Mouse (Mus musculus): ENCODE measurements around the gene Tbc1d10b.
"Not testable (repeated sequence)": the region's sequence is repeated elsewhere in the genome, so short reads cannot be mapped to it uniquely, and the experiment has no call there.

Tbc1d10b gene

DNA sequence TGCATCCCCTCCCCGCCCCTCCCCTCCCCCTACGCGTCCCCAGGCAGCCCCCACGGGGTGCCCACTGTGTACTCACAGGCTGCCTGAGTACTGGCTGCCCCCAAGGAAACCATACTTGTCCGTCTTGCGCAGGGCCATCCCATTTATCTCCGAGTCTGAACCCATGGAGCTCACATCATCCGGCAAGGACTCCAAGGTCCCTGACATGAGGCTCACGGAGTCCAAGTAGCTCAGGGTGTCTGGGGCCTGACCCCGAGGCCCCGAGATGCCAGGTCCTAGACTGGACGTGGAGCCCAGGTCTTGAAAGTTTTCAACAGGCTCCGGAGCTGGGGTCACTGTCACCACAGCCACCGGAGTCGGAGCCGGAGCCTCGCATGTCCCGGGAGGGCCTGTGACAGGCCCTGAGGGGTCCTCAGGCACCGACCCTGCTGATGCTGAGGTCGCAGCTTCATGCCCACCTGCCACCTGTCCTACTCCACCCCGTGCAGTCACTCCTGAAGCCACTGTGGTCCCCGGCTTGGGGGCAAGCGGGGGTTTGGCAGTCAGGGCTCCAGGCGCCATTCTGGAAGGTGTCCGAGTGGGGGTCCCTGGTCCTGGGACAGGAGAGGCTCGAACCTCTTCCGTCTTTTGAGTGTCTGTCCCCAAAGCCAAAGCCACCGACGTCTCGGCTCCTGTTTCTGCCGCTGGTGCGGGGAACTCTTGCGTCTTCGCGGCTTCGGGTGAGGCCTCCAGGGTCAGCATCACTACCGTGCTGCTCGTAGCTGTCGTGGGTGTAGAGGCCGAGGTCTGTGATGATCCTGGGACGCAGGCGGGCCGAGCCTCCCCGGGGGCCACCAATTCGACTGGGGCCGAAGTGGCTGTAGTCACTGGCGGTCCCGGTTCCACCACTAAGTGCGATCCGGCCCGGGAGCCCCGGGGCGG lies 634 bp downstream of the Tbc1d10b start:
- no peak for DNase-seq (ENCODE audit: extremely low read depth, low read depth)

DNA sequence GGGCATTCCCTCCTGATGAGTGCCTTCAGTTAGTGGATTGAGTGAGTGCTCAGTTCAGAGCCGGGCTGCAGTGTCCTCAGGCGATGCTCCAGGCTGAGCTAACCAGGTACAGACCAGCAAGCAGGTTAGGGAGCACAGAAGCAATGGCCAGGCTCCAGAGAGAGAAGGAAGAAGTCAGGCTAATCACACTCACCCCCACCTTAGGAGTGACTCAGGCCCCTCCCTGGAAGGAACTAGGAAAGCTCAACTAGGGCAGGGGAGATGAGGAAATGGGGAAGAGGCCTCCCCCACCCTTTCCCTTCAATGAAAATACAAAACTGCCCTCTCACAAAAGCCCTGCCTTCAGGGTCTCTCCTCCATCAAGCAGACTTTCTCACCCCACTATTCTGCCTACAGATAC lies 1.7 kb downstream of the Tbc1d10b start:
- DNase-seq (ENCODE audit: extremely low read depth, low read depth), result peak; percentile 72

DNA sequence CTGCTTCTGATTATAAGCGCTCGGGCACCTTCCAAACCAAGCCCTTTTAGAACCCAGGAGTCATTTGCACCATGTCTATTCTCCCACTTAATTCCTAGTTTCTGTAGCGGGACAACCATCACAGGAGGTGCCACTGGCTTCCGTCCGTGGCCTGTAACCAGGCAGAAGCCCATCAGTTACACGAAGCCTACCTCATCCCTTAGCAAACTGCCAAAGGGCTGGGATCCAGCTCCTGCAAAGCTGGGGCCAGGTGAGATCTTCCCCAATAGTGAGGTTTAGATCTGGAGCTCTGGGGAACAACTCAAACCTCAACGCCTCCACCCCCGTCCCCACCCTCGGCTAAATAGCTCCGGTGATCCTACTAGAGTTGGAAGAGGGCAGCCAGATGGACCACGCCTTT lies 11.8 kb downstream of the Tbc1d10b start:
- no peak for DNase-seq (ENCODE audit: extremely low read depth, low read depth)

DNA sequence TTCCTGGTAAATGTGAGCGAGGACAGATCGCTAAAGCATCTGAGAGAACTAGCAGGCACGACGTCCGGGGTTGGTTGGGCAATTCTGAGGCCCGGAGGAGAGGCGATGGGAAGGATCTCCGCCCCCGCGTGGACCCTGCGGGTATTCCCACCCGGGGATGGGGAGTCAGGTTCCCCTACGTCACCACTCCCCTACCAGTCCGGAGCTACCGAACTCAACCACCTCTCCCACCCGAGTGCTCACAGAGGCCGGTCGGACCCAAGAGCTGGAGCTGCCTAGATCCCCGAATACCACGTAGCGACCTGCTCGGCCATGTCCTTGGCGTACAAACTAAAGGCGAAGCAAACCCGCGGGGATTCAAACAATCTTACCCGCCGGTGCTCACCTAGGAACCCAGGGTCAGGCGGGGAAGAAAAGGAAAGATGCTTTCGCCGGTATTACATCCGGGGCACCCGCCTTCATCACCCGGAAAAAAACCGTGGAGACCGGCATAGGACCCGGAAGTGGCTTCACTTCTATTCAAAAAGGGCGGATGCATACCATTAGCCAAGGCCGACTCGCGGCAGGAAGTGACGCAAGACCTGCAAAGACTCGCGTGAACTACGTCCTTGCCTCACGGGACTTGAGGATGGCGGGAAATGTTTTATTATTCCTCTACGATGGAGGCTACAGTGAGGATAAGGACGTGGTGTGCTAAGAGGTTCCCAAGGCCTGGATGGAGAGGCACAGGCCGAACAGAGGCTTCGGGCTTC lies 12.5 kb downstream of the Tbc1d10b start, which contains the start of gene Cd2bp2:
TSS of gene Cd2bp2 (minus strand) at position 507 of the 752 bp plus-strand sequence.
- peak; percentile 97 for DNase-seq (ENCODE audit: extremely low read depth, low read depth)

DNA sequence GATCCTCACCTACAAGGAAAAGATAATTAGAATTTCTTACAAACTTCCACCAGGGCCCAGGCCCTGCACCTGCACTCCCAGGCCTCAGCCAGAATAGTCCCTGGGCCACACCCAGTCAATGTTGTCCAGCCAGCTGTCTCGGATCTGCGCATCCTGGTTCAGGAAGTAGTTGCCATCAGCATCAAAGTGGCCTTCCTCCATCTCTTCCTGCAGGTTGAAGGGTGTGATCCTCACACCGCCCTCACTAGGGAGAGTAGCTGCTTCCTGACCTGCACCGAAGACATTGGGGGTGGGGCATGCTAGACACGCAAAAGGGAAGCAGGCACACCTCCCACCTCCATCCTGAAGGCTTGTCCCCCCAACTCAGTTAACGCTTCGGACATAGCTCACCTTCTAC lies 13.6 kb downstream of the Tbc1d10b start:
- DNase-seq (ENCODE audit: extremely low read depth, low read depth), result no peak

DNA sequence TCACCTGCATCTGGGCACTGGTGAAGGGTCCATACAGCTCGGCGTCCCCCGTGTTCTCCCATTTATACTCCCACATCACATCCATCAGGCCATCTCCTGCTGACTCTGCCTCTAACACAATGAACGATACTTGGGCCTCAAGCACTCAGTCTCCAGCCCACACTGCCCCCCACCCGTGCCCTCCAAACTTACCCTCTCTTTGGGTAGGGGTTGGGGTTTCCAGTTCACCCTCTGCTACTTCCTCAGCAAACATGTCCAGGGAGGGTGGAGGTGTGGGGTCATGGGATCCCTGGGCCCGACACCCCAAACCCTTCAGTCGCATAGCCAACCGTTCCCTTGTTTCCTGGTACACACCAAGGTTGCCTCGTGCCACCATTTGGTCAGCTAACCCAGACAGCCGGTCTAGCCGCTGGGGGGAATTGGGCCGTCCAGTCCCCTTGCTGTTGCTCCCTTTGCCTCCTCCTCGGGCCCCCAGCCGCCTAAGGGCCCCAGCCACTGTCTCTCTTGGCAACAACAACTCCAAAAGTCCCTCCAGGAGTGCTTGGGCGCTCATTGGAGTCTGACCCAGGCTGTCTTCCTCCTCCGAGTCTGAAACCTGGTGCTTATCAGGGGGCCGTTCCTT lies 14.1 kb downstream of the Tbc1d10b start:
- no peak for DNase-seq (ENCODE audit: extremely low read depth, low read depth)

DNA sequence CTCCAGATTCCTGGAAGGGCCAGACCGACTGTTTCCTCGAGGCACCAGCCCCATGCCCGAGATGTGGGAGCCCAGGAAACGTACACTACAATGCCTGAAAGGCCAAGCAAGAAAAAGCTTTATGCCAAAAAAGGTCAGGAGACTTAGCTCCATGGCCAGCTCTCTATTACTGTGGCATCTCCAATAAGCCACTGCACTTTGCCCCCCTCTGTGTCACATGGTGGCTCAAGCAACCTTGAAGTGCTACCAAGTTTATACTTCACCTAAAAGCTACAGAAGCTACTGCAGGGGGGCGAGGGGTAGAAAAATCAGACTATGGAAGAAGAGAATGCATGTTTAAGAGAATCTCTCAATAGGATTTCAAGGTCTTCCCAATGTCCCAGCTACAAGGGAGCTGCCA lies 15.3 kb downstream of the Tbc1d10b start:
- DNase-seq (ENCODE audit: extremely low read depth, low read depth), result no peak

DNA sequence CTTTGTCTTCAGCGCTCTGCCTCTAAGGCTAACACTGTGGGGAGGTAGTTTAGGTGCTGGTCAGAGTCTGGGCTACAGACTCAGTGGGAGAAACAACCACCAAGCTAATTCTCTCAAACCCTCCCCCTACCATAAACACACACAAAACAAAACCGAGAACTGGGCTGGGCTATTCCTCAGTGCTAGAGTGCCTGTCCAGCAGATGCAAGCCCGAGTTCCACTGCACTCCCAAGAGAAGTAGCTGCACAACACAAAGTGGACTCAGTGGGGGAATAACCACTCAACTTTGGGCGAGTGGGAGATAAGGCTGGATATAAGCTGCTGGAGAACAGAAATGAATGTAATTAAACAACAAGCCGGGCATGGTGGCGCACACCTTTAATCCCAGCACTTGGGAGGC lies 17.6 kb downstream of the Tbc1d10b start:
- no peak for DNase-seq (ENCODE audit: extremely low read depth, low read depth)

DNA sequence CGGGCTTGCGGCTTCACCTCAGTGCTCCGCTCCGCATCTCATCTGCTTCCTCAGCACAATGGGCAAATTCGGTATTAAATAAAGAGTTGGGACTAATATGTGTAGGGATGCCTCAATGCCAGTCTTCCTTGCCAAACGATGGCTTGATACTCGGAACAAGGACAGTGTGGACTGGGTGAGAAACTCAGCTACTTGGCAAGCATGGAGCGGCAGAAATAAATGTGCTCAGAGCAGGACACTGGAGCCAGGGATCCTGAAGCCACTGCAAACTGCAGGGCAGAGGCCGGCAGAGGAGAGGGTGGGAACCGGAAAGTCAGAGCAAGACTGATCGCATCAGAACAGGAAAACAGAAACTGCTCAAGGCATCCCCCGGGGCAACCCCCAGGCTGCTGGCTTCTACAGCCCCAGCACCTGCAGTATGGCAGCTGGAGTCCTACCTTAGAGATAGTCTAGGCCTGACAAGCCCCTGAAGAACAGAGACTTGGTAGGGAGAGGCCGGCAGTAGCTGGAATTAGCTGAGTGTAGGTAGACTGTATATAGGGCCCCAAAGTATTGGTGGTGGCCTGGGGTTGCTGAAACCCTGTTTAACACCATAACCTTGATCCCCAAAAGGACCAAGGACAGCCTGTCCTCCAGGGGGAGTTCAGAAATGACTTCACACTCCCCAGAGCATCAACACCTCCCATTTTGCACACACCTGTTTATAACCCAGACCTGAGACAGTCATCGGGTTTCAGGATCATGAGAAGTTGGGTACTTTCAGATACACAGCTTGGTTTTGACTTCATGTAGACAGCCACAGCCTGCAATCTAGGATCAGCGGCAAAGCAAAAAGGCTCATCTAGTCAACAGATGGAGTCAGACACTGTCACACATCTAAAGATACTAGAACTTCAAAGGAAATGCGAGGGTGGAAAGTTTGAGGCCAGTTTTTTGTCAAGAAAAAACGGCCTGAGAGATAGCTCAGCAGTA lies 19.7 kb downstream of the Tbc1d10b start:
- no peak for DNase-seq (ENCODE audit: extremely low read depth, low read depth)

DNA sequence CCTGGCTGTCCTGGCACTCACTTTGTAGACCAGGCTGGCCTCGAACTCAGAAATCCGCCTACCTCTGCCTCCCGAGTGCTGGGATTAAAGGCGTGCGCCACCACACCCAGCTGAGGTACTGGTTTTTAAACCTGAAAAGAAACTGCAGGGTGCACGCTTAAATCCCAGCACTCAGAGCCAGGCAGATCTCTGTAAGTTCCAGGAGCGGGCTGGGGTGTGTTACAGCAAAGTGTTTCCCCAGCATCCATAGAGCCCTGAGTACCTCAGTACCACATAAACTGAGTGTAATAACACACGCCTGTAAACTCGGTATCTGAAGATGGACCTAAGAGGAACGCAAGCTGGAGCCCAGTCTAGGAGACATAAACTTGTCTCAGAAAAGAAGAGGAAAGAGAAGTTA lies 20.9 kb downstream of the Tbc1d10b start:
- DNase-seq (ENCODE audit: extremely low read depth, low read depth), result no peak

DNA sequence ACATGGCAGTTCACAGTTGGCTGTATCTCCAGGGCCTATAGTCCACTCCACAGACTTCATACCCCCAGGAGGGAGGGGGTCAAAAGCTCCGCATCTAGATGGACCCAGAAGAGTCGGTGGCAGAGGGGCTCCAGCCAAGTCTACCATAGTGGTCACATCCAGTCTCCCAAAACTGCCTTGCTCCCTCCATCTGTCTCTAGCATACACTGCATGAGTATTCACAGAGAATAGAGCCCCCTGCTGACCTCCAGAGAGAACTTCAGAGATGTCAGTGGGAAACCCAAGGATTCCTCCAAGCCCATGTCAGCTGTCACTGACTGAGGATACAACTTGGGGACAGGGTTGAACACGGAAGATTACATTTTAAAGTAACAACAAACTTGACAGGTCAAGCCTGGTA lies 22.7 kb downstream of the Tbc1d10b start:
- no peak for DNase-seq (ENCODE audit: extremely low read depth, low read depth)

DNA sequence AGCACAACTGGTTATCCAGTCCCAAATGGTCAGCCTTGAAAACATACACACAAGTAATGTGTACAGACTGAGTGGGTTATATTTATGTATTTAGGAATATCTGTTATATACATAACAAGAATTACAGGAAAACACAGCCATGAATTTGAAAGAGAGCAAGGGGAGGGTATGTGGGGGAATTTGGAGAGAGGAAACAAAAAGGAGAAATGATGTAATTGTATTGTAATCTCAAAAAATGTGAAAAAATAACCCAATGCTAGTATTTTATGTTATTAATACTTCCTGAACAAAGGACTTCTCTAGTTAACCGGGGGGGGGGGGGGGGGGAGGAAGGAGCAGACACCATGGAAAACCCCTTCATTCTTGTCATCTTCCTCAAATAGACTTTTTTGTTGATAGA lies 23.5 kb downstream of the Tbc1d10b start:
- no peak for DNase-seq (ENCODE audit: extremely low read depth, low read depth)

DNA sequence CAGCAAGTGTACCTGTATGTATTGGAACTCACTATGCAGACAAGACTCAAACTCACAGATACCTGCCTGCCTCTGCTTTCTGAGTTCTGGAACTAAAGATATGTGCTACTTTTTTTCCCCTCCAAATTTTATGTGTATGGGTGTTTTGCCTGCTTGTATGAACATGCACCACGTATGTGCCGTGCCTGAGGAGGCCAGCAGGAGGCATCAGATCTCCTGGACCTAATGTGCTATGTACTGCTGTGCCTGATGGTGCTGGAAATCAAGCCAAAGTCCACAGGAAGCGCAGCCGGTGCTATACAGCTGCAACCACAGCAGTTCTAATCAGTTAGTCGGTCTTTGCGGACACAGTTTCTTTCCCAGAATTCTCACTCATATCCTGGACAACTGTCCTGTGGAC lies 24.4 kb downstream of the Tbc1d10b start:
- DNase-seq (ENCODE audit: extremely low read depth, low read depth), result peak; percentile 77

DNA sequence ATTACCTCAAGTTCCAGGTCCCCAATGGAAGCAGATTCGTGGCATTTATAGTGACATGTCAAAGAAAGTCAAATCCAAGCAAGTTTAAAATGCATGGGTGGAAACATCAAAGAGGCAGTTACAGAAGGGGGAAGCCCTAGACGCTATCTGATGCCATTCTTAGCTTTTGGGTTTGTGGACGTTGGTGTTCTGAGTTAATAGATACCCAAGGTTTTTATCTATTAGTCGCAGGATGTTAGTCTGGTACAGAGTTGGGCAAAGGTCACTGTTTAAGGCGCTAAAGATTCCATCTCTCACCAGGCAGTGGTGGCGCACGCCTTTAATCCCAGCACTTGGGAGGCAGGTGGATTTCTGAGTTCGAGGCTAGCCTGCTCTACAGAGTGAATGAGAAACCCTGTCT lies 24.9 kb downstream of the Tbc1d10b start:
- peak; percentile 89 for DNase-seq (ENCODE audit: extremely low read depth, low read depth)

DNA sequence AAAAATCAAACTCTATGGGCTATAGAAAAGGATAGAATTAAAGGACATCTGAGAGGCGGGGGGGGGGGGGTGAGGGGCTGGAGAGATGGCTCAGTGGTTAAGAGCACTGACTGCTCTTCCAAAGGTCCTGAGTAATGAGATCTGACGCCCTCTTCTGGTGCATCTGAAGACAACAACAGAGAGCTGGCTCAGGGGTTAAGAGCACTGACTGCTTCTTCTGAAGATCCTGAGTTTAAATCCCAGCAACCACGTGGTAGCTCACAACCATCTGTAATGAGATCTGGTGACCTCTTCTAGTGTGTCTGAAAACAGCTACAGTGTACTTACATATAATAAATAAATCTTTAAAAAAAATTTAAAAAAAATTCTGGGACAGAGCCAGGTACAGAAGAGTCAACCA lies 26.5 kb downstream of the Tbc1d10b start:
- DNase-seq (ENCODE audit: extremely low read depth, low read depth), result not testable (repeated sequence)

DNA sequence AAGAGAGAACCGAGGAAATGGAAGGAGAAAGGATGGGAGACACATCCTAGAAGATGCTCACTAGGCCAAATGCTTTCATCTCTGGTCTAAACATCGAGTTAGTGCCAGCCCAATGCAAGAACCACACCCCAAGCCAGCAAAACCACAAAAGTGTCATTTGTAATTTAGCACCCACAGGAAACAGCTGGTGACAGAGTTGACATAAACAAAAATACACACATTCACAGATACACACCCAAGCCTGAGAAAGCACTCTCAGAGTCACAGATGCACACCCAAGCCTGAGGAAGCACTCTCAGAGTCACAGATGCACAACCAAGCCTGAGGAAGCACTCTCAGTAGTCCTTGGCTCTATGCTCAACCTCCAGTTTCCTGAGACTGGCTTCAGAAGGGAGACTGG lies 27.5 kb downstream of the Tbc1d10b start:
- peak; percentile 62 for DNase-seq (ENCODE audit: extremely low read depth, low read depth)

DNA sequence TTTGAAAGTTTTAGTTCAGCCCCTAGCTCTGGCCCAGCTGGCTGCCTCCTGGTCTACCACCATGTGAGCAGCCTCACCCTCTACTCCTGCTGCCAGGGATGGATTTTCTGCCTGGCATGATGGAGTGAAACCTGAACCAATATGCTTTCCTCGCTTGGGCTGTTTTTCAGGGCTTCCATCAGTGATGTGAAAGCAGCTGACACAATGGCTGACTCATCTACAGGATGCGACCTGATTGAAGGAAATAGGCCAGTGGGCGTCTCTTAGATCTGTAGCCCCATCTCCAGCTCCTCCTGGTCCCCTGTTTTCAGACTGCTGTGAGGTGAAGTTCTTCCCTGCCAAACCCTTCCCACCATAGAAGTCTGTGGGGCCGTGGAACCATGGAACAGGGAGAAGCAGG lies 31.3 kb downstream of the Tbc1d10b start:
- no peak for DNase-seq (ENCODE audit: extremely low read depth, low read depth)

DNA sequence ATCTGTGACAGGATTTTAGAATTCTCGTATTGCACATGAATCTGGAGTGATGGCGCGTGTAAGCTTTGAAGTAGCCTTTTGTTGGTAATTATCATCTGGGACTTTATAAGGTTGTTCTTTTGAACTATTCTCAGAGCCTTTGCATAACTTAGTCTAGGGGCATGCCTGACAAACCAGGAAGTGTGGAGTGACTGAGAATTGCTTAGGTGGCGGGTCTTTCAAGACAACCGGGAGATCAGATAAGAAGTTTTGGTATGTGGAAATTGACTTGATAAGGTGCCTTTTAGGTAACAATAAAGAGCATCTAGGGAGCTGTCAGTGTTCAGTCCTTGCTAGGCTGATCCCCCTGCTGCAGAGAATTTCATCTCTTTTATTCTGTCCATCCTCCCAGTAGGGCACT lies 41.8 kb downstream of the Tbc1d10b start:
- no peak for DNase-seq (ENCODE audit: extremely low read depth, low read depth)

DNA sequence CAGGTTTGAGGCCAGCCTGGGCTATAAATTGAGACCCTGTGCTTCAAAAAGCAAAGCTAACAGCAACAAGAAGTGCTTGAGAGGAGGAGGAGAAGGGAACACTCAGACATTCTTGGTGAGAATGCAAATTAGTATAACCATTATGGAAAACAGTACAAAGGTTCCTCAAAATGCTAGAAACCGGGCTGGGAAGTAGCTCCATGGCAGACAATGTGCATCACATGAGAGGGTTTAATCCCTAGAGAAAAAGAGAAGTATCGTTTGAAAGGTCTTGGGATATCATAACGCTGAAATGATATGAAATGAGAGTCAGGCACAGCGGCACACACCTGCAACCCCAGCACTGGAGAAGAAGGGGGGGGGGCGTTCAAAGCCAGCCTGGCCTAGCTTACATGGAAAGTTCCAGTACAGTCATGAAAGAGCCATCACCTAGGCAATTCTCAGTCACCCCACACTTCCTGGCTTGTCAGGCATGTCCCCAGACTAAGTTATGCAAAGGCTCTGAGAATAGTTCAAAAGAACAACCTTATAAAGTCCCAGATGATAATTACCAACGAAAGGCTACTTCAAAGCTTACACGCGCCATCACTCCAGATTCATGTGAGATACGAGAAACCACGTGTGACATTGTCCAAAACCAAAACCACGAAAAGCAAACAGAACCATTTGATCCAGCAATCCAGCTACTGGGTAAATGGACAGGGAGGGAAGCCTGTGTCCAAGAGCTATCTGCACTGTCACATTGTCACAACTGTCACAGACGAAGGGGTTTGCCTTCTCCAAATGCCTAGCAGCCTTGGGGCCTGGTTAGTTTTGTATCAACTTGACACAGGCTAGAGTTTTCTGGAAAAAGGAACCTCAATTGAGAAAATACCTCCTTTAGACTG lies 42.4 kb downstream of the Tbc1d10b start:
- DNase-seq (ENCODE audit: extremely low read depth, low read depth), result no peak

DNA sequence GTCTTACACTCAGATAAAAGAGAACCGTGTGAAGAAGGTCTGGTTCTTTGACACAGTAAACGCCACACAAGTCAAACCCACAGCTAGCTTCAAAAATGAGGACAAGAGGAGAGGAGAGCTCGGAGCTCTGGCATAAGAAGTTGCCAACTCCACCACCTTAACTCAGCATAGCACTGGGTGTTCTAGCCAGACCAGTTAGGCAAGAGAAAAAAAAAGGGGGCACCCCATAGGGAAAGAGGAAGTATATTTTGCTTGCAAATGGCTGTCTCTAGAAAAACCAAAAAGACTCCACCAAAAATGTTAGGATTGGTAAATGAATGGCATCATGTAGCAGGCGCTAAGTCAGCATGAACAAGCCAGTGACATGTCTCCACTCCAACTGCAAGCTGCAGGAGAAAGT lies 44.3 kb downstream of the Tbc1d10b start:
- DNase-seq (ENCODE audit: extremely low read depth, low read depth), result no peak
